Mouse (Mus musculus) neural tube, embryonic 14.5 days (tissue): ENCODE measurements around the gene Zbtb33. TPM values are rescaled to one million over a fixed set of nuclear protein-coding genes. Genes with fewer than 3 reads are reported as not detected.

Experiments
- microRNA-seq: library from miRNA; unstranded; fragments of <30 nt; microRNA quantifications from one replicate; pipeline ENCODE4, GENCODE M21; 2016
- polyA plus RNA-seq: library from polyadenylated mRNA; unstranded; fragments of >200 nt; fragmentation: Nextera tagmentation; extraction: Ambion mirVana; gene quantifications from 2 replicates; pipeline ENCODE4 v1.2.1, GENCODE M21; 2014

Zbtb33 gene
- polyA plus RNA-seq, 1 experiment from 2014 or later: 9.0 TPM

Small RNA genes within 50 kb of the gene (microRNA-seq; reads per million reads assigned to microRNA genes)
- gene Mir3110: 1.1 reads per million

Other genes starting within 250 kb of the Zbtb33 start
- not detected in 2 replicates for gene Btg1-ps1, start 171.0 kb upstream of the Zbtb33 start, polyA plus RNA-seq
- gene Btg1-ps2, start 146.7 kb upstream of the Zbtb33 start, polyA plus RNA-seq: not detected in 2 replicates
- not detected in 2 replicates for gene Rhox10, start 123.3 kb upstream of the Zbtb33 start, polyA plus RNA-seq
- gene Rhox11, start 104.7 kb upstream of the Zbtb33 start, polyA plus RNA-seq: not detected in 2 replicates
- gene Rhox12, start 78.9 kb upstream of the Zbtb33 start, polyA plus RNA-seq: not detected in 2 replicates
- not detected in 2 replicates for gene Rhox13, start 68.6 kb upstream of the Zbtb33 start, polyA plus RNA-seq
- gene Tmem255a, start 62.6 kb downstream of the Zbtb33 start, polyA plus RNA-seq: 65.1 and 66.9 TPM in 2 replicates
- gene Atp1b4, start 126.4 kb downstream of the Zbtb33 start, polyA plus RNA-seq: 0.15 TPM in 1 of 2 replicates, not detected in the other